Mouse (Mus musculus): ENCODE data around the gene Ehbp1l1. TPM values are rescaled to one million over a fixed set of nuclear protein-coding genes. Genes with fewer than 3 reads are reported as not detected.
A peak's percentile ranks its signal among the peaks of the same experiment; 100 is the strongest.
"Not testable (repeated sequence)": the region's sequence is repeated elsewhere in the genome, so short reads cannot be mapped to it uniquely, and the experiment has no call there.

Ehbp1l1 gene
- total RNA-seq, 2 experiments from 2014 or later: 15.6 to 20.1 TPM

GRCm38 (mm10) chr19:5711218-5711617 is 14.9 kb downstream of the Ehbp1l1 start:
- DNase-seq (ENCODE audit: low spot score in 2 of 2): peak; percentile 52 to 78

GRCm38 (mm10) chr19:5710581-5710980 is 15.5 kb downstream of the Ehbp1l1 start:
- no peak for DNase-seq (ENCODE audit: low spot score in 2 of 2)

- DNase-seq (ENCODE audit: low spot score in 2 of 2): no peak
Measured at GRCm38 (mm10) chr19:5710068-5710467, 16.0 kb downstream of the Ehbp1l1 start.

GRCm38 (mm10) chr19:5704801-5705571 is 21.1 kb downstream of the Ehbp1l1 start:
- DNase-seq (ENCODE audit: low spot score in 2 of 2): no peak

- DNase-seq (ENCODE audit: low spot score in 2 of 2): no peak
Measured at GRCm38 (mm10) chr19:5704163-5704800, 21.8 kb downstream of the Ehbp1l1 start, which contains the start of gene Kcnk7. Kcnk7 (plus strand) TSS chr19:5704367.

GRCm38 (mm10) chr19:5695849-5696462 is 30.2 kb downstream of the Ehbp1l1 start:
- DNase-seq (ENCODE audit: low spot score in 2 of 2): no peak

- DNase-seq (ENCODE audit: low spot score in 2 of 2): no peak
Measured at GRCm38 (mm10) chr19:5693801-5694200, 32.3 kb downstream of the Ehbp1l1 start.

- DNase-seq (ENCODE audit: low spot score in 2 of 2): no peak
Measured at GRCm38 (mm10) chr19:5692913-5693396, 33.2 kb downstream of the Ehbp1l1 start.

- DNase-seq (ENCODE audit: low spot score in 2 of 2): no peak
Measured at GRCm38 (mm10) chr19:5692086-5692912, 33.8 kb downstream of the Ehbp1l1 start.

- DNase-seq (ENCODE audit: low spot score in 2 of 2): no peak
Measured at GRCm38 (mm10) chr19:5691601-5692000, 34.5 kb downstream of the Ehbp1l1 start.

- DNase-seq (ENCODE audit: low spot score in 2 of 2): peak in 1 of 2 experiments; percentile 22
Measured at GRCm38 (mm10) chr19:5690343-5690735, 35.8 kb downstream of the Ehbp1l1 start.

- DNase-seq (ENCODE audit: low spot score in 2 of 2): peak; percentile 63 to 70
Measured at GRCm38 (mm10) chr19:5689565-5690342, 36.4 kb downstream of the Ehbp1l1 start.

- no peak for DNase-seq (ENCODE audit: low spot score in 2 of 2)
Measured at GRCm38 (mm10) chr19:5689088-5689428, 37.1 kb downstream of the Ehbp1l1 start.

- peak; percentile 98 to 99 for DNase-seq (ENCODE audit: low spot score in 2 of 2)
Measured at GRCm38 (mm10) chr19:5688200-5689087, 37.7 kb downstream of the Ehbp1l1 start, which contains the start of the genes Map3k11 and Pcnx3. Map3k11 (plus strand) TSS chr19:5688742. Pcnx3 (minus strand) TSS chr19:5688908.

- no peak for DNase-seq (ENCODE audit: low spot score in 2 of 2)
Measured at GRCm38 (mm10) chr19:5687738-5688137, 38.4 kb downstream of the Ehbp1l1 start.

GRCm38 (mm10) chr19:5686954-5687353 is 39.2 kb downstream of the Ehbp1l1 start:
- not testable (repeated sequence) for DNase-seq (ENCODE audit: low spot score in 2 of 2)

GRCm38 (mm10) chr19:5686437-5686836 is 39.7 kb downstream of the Ehbp1l1 start:
- DNase-seq (ENCODE audit: low spot score in 2 of 2): no peak

GRCm38 (mm10) chr19:5685861-5686260 is 40.3 kb downstream of the Ehbp1l1 start:
- no peak for DNase-seq (ENCODE audit: low spot score in 2 of 2)

GRCm38 (mm10) chr19:5685431-5685830 is 40.7 kb downstream of the Ehbp1l1 start:
- no peak for DNase-seq (ENCODE audit: low spot score in 2 of 2)

Measured in layer of hippocampus, postnatal 14 days (tissue).